Mouse (Mus musculus) spleen, adult 12 weeks (tissue): ENCODE results near the gene Icam5.
"Not testable (repeated sequence)": the region's sequence is repeated elsewhere in the genome, so short reads cannot be mapped to it uniquely, and the experiment has no call there.

Experiments used
- DNase-seq: peaks from one replicate; pipeline ENCODE4 v3.0.0; 2022; ENCODE audit warnings: low spot score

The Icam5 gene

GRCm38 (mm10) chr9:21031896-21032351 lies at the start of gene Icam5:
Gene Icam5, plus strand, starts transcription at chr9:21032073.
- DNase-seq: peak; percentile 52

DNA sequence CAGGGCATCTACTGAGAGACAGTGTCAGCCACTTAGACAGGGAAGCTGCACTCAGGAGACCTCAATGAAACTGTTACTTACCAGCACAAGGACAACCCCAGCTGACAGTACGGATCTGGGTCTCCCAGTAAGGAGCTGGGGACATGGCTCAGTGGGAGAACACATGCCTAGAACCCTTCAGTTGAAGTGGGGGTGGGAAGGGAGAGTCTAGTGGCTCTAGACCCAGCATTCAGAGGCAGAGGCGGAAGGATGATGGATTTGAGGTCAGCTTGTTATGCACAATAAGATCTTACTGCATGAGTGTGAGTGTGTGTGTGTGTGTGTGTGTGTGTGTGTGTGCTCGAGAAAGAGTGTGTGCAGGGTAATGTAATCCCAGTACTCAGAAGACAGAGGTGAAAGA lies 49.7 kb upstream of the Icam5 start:
- DNase-seq: no peak

DNA sequence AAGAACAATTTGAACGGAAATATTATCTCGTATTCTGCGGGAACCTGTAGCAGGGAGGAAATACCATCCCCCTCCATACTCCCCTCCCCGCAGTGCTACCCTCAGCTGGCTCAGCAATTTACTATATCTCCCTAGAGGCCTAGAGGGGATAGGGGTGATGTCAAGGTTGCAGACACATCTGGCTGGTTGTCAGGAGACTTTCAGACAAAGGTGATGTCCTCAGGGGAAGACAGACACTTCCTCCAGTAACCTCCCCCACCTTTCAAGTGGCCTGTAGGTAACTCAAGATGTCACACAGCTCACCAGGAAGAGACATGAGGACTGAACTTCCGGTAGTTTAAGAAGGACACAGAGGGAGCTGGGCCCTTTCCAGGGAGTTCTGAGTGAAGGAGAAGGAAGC lies 48.7 kb upstream of the Icam5 start:
- no peak for DNase-seq

DNA sequence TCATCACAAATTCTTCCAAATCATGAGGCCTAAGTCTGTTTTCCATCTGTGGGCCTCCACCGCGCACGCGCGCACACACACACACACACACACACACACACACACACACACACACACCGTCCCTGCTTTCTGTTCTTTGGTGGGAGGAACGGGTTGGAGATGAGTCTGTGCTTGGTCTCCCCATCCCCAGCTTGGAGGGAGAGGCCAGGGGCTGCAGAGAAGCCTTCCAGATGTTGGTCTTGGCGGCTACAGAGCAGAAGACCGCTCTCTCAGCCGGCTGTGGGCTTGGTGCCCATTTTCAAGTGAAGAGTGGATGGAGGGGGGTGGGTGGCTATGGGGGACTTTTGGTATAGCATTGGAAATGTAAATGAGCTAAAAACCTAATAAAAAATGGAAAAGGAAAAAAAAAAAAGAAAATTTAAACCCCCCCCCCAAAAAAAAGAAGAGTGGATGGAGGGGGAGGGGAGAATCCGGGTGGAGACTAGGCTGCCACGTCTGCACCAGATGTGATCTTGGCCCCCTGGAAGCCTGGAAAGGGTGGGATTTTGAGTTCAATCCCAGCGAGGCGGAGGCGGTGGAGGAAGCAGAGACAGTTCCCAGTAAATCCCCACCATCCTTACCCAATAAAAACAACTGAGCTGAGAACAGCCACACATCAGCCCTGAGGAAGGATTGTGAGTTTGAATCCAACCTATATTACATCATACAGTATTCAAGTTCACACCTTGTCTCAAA lies 44.8 kb upstream of the Icam5 start:
- no peak for DNase-seq

GRCm38 (mm10) chr9:20987953-20988352 lies 43.9 kb upstream of the Icam5 start:
- no peak for DNase-seq

DNA sequence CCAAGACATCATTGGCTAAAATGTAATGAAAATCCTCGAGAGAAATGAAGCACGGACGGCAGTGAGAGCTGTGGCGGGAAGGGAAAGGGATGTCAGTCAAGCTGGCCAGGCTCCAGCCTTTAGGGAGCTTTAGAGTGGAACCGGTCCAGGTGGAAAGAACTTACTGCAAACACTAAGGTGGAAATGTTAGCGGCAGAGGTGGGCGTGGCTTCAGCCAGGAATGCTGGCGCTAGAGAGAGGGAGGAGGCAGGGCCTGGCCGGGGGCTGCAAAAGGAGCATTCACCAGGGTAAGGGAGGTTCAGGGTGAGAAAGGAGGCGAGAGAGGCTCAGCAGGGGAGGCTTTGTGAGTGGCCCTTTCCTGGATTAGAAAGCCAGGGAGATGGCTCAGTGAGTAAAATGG lies 41.0 kb upstream of the Icam5 start:
- no peak for DNase-seq

GRCm38 (mm10) chr9:20991587-20991986 lies 40.3 kb upstream of the Icam5 start:
- no peak for DNase-seq

DNA sequence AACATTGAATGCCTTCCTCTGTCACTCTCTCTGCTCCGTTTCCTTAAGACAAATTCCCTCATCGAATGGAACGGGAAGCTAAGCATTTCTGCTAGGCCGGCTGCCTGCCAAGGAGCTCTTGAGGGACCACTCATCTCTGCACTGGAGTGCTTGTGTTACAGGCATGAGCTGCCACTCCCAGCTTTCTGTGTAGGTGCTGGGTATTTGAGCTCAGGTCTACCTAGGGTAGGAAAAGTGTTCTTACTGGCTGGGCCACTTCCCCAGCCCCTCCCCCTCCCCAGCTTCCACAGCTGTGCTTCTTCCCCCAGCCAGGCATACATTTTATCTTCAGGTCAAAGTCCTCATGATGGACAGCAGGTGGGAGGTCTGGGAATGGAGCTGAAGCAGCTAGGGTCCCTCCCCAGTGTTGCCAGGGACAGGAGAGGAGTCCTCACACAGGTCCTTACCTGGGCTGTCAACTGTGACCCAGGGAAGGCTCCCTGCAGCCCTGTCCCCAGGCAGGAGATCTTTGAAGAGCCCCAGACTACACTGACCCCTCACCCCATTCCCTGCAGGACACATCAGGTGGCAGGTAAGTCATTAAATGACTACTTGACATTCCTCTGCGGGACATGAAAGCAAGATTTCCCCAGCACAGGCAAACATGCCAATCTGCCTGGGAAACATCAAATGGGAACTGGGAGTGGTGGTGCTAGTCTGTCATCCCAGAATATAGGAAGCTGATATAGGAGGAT lies 38.5 kb upstream of the Icam5 start:
- DNase-seq: no peak

- DNase-seq: no peak
Observed at GRCm38 (mm10) chr9:20995069-20995468, 36.8 kb upstream of the Icam5 start.

- no peak for DNase-seq
Observed at GRCm38 (mm10) chr9:20997065-20997464, 34.8 kb upstream of the Icam5 start.

DNA sequence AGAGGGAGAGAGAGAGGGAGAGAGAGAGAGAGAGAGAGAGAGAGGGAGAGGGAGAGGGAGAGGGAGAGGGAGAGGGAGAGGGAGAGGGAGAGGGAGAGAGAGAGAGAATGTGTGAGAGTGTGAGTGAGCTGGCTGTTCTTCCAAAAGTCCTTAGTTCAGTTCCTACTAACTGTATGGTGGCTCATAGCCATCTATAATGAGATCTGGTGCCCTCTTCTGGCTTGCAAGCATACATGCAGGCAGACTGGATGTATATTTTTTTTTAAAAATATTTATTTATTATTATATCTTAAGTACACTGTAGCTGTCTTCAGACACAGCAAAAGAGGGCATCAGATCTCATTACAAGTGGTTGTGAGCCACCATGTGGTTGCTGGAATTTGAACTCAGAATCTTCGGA lies 33.5 kb upstream of the Icam5 start:
- not testable (repeated sequence) for DNase-seq

DNA sequence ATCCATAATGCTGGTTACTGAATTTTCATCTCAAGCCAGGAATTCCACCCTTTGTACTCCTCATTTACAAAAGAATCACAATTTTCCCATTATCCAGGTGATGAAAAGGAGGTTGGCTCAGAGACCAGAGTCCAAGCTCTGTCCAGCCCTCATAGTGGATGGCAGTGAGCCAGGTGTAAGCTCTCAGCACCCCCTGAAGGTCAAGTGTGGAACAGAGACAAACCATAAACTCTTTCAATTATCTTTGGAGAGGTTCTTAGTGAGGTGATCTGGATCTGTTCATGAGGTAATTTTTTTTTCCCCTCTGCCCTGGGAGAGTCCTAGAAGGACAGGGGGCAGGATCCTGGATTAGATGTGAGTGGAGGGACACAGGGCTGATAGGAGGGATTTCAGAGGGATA lies 31.1 kb upstream of the Icam5 start:
- no peak for DNase-seq

- no peak for DNase-seq
Observed at GRCm38 (mm10) chr9:21001651-21002200, 30.1 kb upstream of the Icam5 start.

- DNase-seq: no peak
Observed at GRCm38 (mm10) chr9:21002270-21002626, 29.6 kb upstream of the Icam5 start.

- peak; percentile 80 for DNase-seq
Observed at GRCm38 (mm10) chr9:21002627-21003551, 29.0 kb upstream of the Icam5 start, which contains the start of gene Mrpl4. Gene Mrpl4, plus strand, starts transcription at chr9:21002738.

GRCm38 (mm10) chr9:21007313-21007952 lies 24.4 kb upstream of the Icam5 start:
- no peak for DNase-seq

GRCm38 (mm10) chr9:21008007-21008406 lies 23.9 kb upstream of the Icam5 start:
- no peak for DNase-seq

GRCm38 (mm10) chr9:21010362-21010761 lies 21.5 kb upstream of the Icam5 start:
- no peak for DNase-seq

DNA sequence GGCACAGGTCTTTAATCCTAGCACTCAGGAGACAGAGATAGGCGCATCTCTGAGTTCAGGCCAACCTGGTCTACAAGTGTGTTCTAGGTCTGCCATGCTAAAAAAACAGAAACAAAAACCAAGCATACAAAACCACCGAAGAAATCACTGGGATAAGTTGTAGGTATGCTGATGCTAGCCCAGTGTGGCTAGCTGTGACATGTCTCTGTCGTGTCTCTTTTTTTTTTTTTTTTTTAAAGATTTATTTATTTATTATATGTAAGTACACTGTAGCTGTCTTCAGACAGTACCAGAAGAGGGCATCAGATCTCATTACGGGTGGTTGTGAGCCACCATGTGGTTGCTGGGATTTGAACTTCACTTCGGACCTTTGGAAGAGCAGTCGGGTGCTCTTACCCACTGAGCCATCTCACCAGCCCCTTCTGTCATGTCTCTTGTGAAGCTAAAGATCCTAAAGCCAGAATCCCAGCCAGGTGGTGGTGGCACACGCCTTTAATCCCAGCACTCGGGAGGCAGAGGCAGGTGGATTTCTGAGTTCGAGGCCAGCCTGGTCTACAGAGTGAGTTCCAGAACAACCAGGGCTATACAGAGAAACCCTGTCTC lies 20.8 kb upstream of the Icam5 start:
- not testable (repeated sequence) for DNase-seq

- DNase-seq: no peak
Observed at GRCm38 (mm10) chr9:21011846-21012312, 20.0 kb upstream of the Icam5 start.

GRCm38 (mm10) chr9:21012368-21012767 lies 19.5 kb upstream of the Icam5 start:
- DNase-seq: no peak
